Mouse (Mus musculus) hindbrain, postnatal 0 days (tissue): ENCODE results near the gene Sash1. TPM values are rescaled to one million over a fixed set of nuclear protein-coding genes. Genes with fewer than 3 reads are reported as not detected.
A peak's percentile ranks its signal among the peaks of the same experiment; 100 is the strongest.

Experiments used
- ATAC-seq: fragments of 200-750 bp; cut with Nextera tagmentation; 2 replicates; pipeline ENCODE4 v1.8.0; 2017; ENCODE audit warnings: mild to moderate bottlenecking, moderate TSS enrichment, moderate library complexity
- DNase-seq: peaks from one replicate; pipeline ENCODE4 v3.0.0-alpha.2; 2015; ENCODE audit warnings: low spot score
- H3K27ac ChIP-seq: fragments of 300-500 bp; sonication (generic); 2 replicates; pipeline ENCODE4 v1.5.1; 2014; ENCODE audit warnings: mild to moderate bottlenecking
- H3K27me3 ChIP-seq: fragments of 300-500 bp; sonication (generic); 2 replicates; pipeline ENCODE4 v1.6.1; 2014; ENCODE audit warnings: low read length, mixed read lengths; ENCODE audit not compliant: insufficient read depth
- H3K36me3 ChIP-seq: fragments of 300-500 bp; sonication (generic); 2 replicates; pipeline ENCODE4 v1.6.1; 2014; ENCODE audit warnings: low read length, mixed read lengths; ENCODE audit not compliant: insufficient read depth
- H3K4me1 ChIP-seq: fragments of 300-500 bp; sonication (generic); 2 replicates; pipeline ENCODE4 v1.6.1; 2014; ENCODE audit warnings: antibody characterized with exemption, low read length, mixed read lengths; ENCODE audit not compliant: insufficient read depth
- H3K4me2 ChIP-seq: fragments of 300-500 bp; sonication (generic); 2 replicates; pipeline ENCODE4 v1.6.1; 2014; ENCODE audit warnings: low read depth, mild to moderate bottlenecking, low read length, moderate library complexity, mixed read lengths
- H3K4me3 ChIP-seq: fragments of 300-500 bp; sonication (generic); 2 replicates; pipeline ENCODE4 v1.5.1; 2014; ENCODE audit warnings: low read length
- H3K9ac ChIP-seq: fragments of 300-500 bp; sonication (generic); replicated peaks from 2 replicates; pipeline ENCODE4 v1.6.1; 2014; ENCODE audit warnings: mild to moderate bottlenecking, low read length, moderate library complexity, mixed read lengths
- H3K9me3 ChIP-seq: fragments of 300-500 bp; sonication (generic); 2 replicates; pipeline ENCODE4 v1.6.1; 2016; ENCODE audit warnings: low read length, mixed read lengths
- CTCF ChIP-seq: IDR thresholded peaks from 2 replicates; pipeline ENCODE4 v1.5.1; 2016; ENCODE audit warnings: antibody characterized with exemption, control low read depth, low read depth
- WGBS: fragments of 180-500 bp; shearing (Covaris S2); extraction: QIAGEN DNeasy Blood & Tissue Kit; methylation state at CpG from one replicate; pipeline ENCODE4 v1.1.7; 2014; 5-methylcytosine and 5-hydroxymethylcytosine counted together
- polyA plus RNA-seq: library from polyadenylated mRNA; unstranded; fragments of >200 nt; fragmentation: Nextera tagmentation; extraction: Ambion mirVana; gene quantifications from 2 replicates; pipeline ENCODE4 v1.2.1, GENCODE M21; 2015
- total RNA-seq: library from RNA; depleted of rRNA; stranded (reverse); fragments of >200 nt; gene quantifications from 2 replicates; pipeline ENCODE4 v1.2.3, GENCODE M21; 2014

The Sash1 gene
- total and polyA plus RNA-seq, 2 experiments from 2014 or later = 7.4 to 50.8 TPM

DNA sequence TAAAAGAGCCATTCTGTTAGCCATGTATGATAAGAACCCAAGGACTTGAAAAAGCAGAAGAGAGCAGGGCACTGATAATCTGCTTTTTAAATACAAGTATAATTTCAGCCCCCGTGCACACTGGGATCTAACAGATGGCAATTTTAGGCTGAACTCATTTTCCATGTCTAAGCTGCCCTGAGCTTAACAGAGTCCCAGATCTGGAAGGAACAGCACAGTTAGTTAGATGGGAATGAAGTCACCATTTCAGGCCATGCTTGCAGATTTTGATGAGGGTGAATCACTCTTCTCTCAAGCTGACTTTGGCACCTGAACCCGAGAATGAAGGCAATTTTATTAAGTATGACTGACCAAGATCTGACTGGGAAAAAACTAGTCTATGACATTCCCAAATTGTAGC lies 28.9 kb downstream of the Sash1 start:
- no peaks in the 10 kb centered on the region for H3K4me1 ChIP-seq
- no peak for TF ChIP-seq CTCF
- H3K4me3 ChIP-seq = no peak overlapping the region
- no peaks in the 10 kb centered on the region for H3K36me3 ChIP-seq
- ATAC-seq (no peak), DNase-seq (no peak)
- 61% methylated on average over 2 of the region's 2 CpGs for WGBS
- no peak overlapping the region for H3K9ac ChIP-seq
- H3K4me2 ChIP-seq = no peak overlapping the region
- no peak overlapping the region for H3K27ac ChIP-seq
- H3K27me3 ChIP-seq = no peaks in the 10 kb centered on the region
- H3K9me3 ChIP-seq = no peaks in the 10 kb centered on the region

GRCm38 (mm10) chr10:8853326-8853725 lies 32.5 kb downstream of the Sash1 start:
- no peaks in the 10 kb centered on the region for H3K27me3 ChIP-seq
- no peak overlapping the region for H3K27ac ChIP-seq
- no peak for DNase-seq
- H3K36me3 ChIP-seq = no peaks in the 10 kb centered on the region
- no peaks in the 10 kb centered on the region for H3K4me1 ChIP-seq
- no peaks in the 10 kb centered on the region for H3K9me3 ChIP-seq
- no peak overlapping the region for H3K4me3 ChIP-seq
- WGBS = 77% methylated on average over 7 of the region's 7 CpGs
- H3K4me2 ChIP-seq = no peak overlapping the region
- ATAC-seq = no peak
- no peak overlapping the region for H3K9ac ChIP-seq
- no peak for TF ChIP-seq CTCF

DNA sequence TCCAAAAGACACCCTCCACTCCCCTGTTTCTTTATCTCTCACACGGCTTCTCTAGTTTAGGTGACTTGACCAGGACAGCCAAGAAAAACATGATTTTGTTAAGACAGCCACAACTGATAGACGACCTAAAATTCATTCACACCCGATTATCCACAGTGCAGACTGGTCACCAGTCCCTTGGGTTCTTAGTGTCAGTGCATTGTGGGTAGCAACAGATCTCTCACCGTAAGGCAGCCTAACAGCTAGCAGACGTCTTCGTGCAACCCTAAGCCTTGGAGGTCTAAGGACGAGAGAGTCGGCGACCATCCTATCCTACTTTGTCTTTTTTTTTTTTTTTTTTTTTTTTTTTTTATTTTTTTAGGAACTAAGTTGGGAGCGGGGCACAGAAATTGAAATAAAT lies 34.2 kb downstream of the Sash1 start:
- H3K4me2 ChIP-seq = no peak overlapping the region
- TF ChIP-seq CTCF = no peak
- 90% methylated on average over 10 of the region's 10 CpGs for WGBS

DNA sequence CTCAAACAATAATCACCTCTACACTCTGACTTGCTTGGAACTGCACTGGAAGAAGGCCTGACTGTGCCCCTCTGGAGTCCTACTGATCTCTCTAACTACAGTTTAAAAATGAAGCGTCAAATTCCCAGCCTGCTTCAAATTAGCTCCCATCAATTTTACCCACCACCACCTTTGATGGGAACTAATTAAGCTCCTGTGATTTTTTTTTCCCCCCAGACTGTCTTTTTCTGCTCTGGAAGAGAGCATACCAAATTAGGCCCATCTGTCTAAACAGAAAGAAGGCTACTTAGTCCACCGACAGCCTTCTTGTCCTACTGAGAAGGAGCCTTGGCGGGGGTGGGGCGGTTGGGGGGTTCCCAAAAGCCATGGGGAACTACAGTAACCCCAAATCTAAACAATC lies 37.9 kb downstream of the Sash1 start:
- ATAC-seq (no peak), DNase-seq (peak; percentile 61)
- Histone ChIP-seq H3K27me3 (no peaks in the 10 kb centered on the region), H3K9ac (no peak overlapping the region), H3K27ac (no peak overlapping the region), H3K4me2 (no peak overlapping the region), H3K4me3 (no peak overlapping the region), H3K4me1 (no peaks in the 10 kb centered on the region), H3K9me3 (no peaks in the 10 kb centered on the region), H3K36me3 (no peaks in the 10 kb centered on the region)
- TF ChIP-seq CTCF = no peak
- 49% methylated on average over 4 of the region's 4 CpGs for WGBS

More for the DNA sequence above, 34.2 kb downstream of the Sash1 start:
- H3K4me3 ChIP-seq = no peak overlapping the region
- H3K9me3 ChIP-seq = no peaks in the 10 kb centered on the region
- H3K27me3 ChIP-seq = no peaks in the 10 kb centered on the region
- no peak for DNase-seq
- no peaks in the 10 kb centered on the region for H3K36me3 ChIP-seq
- H3K4me1 ChIP-seq = no peaks in the 10 kb centered on the region
- H3K27ac ChIP-seq = no peak overlapping the region
- no peak for ATAC-seq
- H3K9ac ChIP-seq = no peak overlapping the region

GRCm38 (mm10) chr10:8846258-8846657 lies 39.6 kb downstream of the Sash1 start:
- no peaks in the 10 kb centered on the region for H3K9me3 ChIP-seq
- H3K4me3 ChIP-seq = no peak overlapping the region
- ATAC-seq (no peak), DNase-seq (peak; percentile 53)
- no peak for TF ChIP-seq CTCF
- 71% methylated on average over 10 of the region's 10 CpGs for WGBS
- H3K4me2 ChIP-seq = no peak overlapping the region
- no peaks in the 10 kb centered on the region for H3K4me1 ChIP-seq
- H3K9ac ChIP-seq = no peak overlapping the region
- H3K36me3 ChIP-seq = no peaks in the 10 kb centered on the region
- H3K27me3 ChIP-seq = no peaks in the 10 kb centered on the region
- no peak overlapping the region for H3K27ac ChIP-seq

DNA sequence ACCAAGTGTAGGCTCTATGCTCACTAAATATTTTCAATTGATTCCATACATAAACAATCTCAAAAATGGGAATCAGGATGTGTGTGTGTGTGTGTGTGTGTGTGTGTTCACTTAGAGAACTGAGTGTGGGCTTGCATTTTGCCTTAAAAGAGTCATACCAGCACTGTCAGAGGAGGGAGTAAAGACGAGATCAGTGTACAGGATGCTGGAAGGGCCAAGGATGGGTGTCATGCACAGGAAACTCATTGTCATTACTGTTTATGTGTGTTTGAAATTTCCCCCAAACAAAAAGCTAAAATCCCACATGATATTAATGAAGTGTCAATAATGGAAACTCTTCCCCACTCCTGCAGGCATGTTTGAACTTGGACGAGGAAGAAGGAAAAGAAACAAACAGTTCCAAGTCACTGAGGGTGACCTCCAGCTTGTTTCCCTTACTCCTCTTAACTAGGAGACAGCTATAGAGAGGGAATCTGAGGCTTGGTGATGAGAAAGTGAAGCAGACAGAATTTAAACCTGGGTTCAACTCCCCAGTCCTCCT lies 40.6 kb downstream of the Sash1 start:
- DNase-seq (no peak), ATAC-seq (no peak)
- H3K36me3 ChIP-seq = no peaks in the 10 kb centered on the region
- no peaks in the 10 kb centered on the region for H3K27me3 ChIP-seq
- H3K4me1 ChIP-seq = no peaks in the 10 kb centered on the region
- no peak overlapping the region for H3K4me3 ChIP-seq
- H3K27ac ChIP-seq = no peak overlapping the region
- H3K9ac ChIP-seq = no peak overlapping the region
- WGBS = 73% methylated on average over 2 of the region's 2 CpGs
- H3K9me3 ChIP-seq = no peaks in the 10 kb centered on the region
- H3K4me2 ChIP-seq = no peak overlapping the region
- TF ChIP-seq CTCF = no peak

- WGBS = 62% methylated on average over 3 of the region's 3 CpGs
- no peak overlapping the region for H3K4me2 ChIP-seq
- no peaks in the 10 kb centered on the region for H3K4me1 ChIP-seq
- H3K36me3 ChIP-seq = no peaks in the 10 kb centered on the region
- no peak overlapping the region for H3K27ac ChIP-seq
- no peaks in the 10 kb centered on the region for H3K27me3 ChIP-seq
- H3K9me3 ChIP-seq = no peaks in the 10 kb centered on the region
- no peak for TF ChIP-seq CTCF
- ATAC-seq (no peak), DNase-seq (no peak)
- no peak overlapping the region for H3K9ac ChIP-seq
- H3K4me3 ChIP-seq = no peak overlapping the region
These were observed 45.9 kb downstream of the Sash1 start for GRCm38 (mm10) chr10:8839956-8840355.
